Mouse (Mus musculus) MEL-GATA-1-ER (cell line): Measurements from ENCODE around the gene Casz1.

Experiments
- DNase-seq: peaks from one replicate; pipeline ENCODE4 v3.0.0-alpha.2; 2012; ENCODE audit warnings: low read depth; ENCODE audit errors: extremely low read depth

Casz1 gene

DNA sequence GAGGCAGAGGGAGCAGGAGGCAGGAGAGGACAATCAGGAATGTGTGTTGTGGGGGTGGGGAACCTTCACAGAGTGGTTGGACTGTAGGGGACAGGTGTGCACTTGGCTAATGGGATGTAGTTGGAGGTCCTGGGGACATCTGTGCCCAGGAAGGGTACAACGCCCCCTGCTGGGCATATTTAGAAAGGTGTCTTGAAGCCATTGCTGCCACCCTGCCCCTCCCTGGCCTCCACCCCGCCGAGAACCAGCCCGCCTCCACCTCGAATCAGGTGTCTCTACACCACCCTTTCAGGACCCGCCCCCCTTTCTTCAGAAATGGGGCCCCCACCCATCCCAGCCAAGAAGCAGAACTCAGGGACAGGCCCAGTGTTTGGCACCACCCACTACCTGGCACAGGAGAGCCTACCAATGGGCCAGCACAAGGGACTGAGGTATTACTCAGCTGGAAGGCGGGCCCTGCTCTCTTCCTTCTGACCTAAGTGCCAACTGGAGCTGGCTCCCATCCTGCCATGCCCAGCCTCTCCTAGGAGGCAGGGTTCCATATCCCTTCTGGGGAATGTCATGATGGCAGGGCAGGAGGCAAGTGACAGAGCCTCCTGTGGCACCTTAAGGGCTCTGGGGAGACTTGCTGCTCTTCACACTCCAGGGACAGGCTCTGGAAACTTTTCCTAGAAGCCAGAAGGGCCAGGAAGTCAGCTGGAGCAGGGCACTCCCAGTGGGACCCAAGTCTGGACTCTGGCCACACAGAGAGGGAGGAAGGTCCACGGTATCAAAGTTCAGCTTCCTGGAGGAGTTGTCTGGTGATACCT is 98.9 kb downstream of the Casz1 start:
- DNase-seq, result no peak

DNA sequence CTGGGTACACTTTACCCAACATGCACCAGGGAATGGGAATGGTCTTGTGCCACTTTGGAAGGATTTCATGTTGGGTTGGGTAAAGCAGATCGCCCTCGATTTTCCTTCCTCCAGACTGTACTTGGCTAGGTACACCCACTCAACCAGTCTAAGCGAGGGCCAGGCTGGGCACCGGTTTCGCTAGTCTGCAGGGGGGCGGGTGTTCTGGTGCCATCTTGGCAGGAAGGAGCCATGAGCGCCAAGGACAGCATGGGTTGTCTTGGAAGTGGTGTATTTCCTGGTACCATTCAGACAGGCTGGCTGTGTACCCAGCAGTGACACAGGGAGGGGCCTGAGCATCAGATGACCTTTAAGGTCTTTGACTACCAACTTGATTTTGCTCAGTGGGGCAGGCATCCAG is 101.1 kb downstream of the Casz1 start:
- DNase-seq, result no peak

- DNase-seq, result no peak
Observed at GRCm38 (mm10) chr4:148906806-148907205, 102.6 kb downstream of the Casz1 start.

DNA sequence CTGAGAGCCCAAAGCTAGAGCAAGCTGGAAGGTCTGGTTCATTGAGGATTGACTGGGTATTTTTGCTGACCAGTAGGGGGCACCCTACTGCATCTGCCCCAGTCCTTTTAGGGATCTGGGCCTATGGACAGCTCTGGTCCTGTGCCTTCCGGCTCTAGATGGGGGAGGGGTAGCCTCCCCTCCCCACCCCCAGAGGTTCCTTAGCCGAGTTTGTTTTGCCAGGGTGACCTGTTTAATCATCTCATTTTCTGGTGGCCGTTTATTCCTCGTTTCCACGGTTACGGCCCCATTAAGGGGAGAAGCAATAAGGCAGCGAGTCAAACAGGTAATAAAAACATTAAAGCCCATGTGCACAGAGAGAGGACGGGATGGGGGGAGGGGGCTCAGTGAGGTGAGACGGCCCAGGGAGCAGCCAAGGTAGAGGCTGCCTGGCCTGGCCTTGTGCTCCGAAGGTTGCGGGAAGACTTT is 104.0 kb downstream of the Casz1 start:
- no peak for DNase-seq

GRCm38 (mm10) chr4:148908760-148909510 is 104.7 kb downstream of the Casz1 start:
- no peak for DNase-seq

GRCm38 (mm10) chr4:148909566-148909965 is 105.3 kb downstream of the Casz1 start:
- DNase-seq, result no peak

GRCm38 (mm10) chr4:148912134-148912533 is 107.9 kb downstream of the Casz1 start:
- no peak for DNase-seq

- no peak for DNase-seq
Observed at GRCm38 (mm10) chr4:148912826-148913590, 108.8 kb downstream of the Casz1 start.

GRCm38 (mm10) chr4:148914863-148915622 is 110.8 kb downstream of the Casz1 start:
- DNase-seq, result no peak

- DNase-seq, result no peak
Observed at GRCm38 (mm10) chr4:148915849-148916248, 111.6 kb downstream of the Casz1 start.

DNA sequence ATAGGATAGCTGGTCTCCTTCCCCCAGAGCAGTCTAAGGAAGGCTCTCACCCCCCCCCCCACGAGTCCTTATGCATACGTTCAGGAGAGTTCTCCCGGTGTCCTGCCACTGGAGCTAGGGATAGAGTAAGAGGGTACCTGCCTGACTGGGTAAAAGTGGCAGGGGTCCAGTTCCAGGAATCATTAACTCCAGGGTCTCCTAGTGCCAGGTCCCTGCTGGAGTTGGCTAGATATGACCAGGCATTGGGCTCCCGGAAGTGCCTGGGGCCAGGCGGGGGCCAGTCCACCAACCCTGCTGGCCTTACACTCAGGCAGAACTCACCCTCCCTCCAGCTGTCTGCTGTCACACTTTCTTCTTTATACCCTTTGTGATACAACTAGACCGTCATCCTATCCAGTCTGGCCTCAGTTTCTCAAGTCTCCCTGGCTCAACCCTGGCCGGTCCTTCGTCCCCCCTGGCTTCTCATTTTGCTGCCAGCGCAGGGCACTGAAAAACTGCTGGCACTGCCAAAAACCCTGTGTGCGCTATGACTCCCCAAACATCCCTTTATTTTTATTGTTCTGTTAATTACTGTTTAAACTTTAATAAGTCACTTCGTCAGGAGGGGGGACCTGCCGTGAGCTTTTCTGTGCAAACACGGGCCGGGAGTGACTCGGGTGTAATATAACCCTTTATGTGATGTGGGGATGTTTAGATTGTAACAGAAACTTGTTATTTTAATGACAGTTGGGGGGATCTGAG is 114.6 kb downstream of the Casz1 start:
- DNase-seq, result no peak

GRCm38 (mm10) chr4:148920610-148921009 is 116.4 kb downstream of the Casz1 start:
- no peak for DNase-seq

DNA sequence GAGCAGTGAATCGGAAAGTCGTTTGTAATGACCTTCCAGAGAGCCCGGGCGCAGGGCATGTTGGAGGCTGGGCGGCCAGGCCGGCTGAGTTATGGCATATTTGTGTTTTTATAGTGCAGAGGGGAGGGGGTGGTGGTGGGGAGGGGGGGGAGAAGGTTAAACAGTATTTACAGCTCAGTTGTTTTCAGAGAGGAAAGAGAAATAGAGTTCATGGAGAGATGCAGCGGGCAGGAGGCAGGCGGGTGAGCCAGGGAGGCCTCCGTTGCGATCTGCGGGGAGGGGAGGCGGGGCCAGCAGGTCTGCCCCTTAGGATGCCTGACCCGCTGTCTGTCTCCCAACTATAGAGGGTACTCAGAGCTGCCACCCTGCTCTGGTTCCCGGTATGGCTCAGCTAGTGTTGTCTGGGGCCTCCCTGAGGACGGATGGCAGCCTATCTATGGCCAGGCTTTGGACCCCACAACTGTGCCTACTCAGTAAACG is 118.0 kb downstream of the Casz1 start:
- no peak for DNase-seq

- no peak for DNase-seq
Observed at GRCm38 (mm10) chr4:148923414-148923813, 119.2 kb downstream of the Casz1 start.

DNA sequence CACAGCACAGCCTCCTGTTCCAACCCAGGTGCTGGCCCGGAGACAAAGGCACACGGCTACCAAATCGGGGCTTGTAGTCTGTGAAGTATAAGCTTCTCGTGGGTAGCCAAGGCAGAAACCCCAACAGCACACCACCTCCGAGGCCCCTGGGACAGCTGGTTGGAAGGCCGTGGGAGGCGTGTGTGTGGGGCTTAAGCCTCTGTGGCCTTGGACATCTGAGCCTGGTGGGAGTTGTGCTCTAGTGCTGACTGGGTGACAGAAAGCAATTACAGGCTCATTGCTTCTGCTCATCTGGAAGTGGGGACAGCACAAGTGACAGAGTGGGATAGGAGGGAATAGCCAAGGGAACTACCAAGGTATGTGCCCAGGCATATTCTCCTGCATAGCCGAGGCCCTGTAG is 119.7 kb downstream of the Casz1 start:
- no peak for DNase-seq

DNA sequence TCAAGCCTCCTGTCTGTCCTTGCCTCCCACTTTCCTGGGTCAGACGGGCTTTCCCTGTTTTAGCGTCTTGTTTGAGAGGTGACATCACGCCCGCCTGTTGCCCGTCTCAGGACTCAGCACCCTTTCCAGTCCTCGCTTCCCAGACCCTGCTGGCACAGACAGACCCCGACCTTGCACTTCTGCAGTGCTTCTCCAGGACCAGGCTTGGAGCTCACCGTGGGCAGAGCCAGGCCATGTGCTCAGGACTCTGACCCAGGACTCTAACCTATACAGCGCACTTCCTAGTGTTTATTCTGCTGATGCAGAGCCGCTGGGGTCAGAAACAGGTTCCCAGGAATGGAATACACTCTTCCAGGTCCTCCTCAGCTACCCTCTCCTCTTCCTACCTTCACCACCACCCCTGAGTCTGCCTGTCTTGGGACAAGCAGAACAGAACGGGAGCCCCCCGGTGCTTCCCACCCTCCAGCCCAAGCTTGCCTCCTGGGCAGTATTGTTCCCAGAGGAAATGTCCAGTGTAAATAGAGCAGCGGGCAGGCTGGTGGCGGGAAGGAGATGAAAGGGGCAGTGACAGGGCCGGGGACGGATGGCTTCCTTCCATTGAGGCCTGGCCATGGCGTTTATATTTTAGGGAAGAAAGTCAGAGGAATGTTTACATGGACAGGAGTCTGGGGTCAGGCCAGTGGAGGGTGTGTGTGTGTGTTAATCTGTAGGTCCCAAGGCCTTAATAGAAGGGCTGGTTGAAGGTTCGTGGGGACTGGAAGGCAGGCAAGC is 121.5 kb downstream of the Casz1 start:
- no peak for DNase-seq

- no peak for DNase-seq
Observed at GRCm38 (mm10) chr4:148926459-148926858, 122.2 kb downstream of the Casz1 start.

- DNase-seq, result no peak
Observed at GRCm38 (mm10) chr4:148928316-148928715, 124.1 kb downstream of the Casz1 start.

- no peak for DNase-seq
Observed at GRCm38 (mm10) chr4:148928876-148929275, 124.6 kb downstream of the Casz1 start.
